Mouse (Mus musculus): ENCODE results near the gene Rela. TPM values are rescaled to one million over a fixed set of nuclear protein-coding genes. Genes with fewer than 3 reads are reported as not detected.

The Rela gene
- total and polyA plus RNA-seq, 3 experiments, result 12.1 to 51.9 (median 21.0) TPM

- H3K27ac ChIP-seq (ENCODE audit: insufficient read depth, low read depth), result peak overlapping the region; percentile 79
- no peak for DNase-seq (ENCODE audit: extremely low read depth)
- dilution Hi-C loops (cut with MboI; ENCODE audit: extremely low pct_ligation_motif_present, extremely low pct_unique_long_range_greater_than_20kb, low sequenced_read_pairs) (no loop called here), in situ Hi-C loops (cut with MboI; ENCODE audit: low pct_ligation_motif_present, low pct_unique_long_range_greater_than_20kb, low sequenced_read_pairs) (no loop called here)
- no peaks in the 10 kb centered on the region for H3K9me3 ChIP-seq (replicated peaks; ENCODE audit: low read length)
- H3K4me2 ChIP-seq (ENCODE audit: insufficient read depth, low read depth, poor library complexity, severe bottlenecking), result peak overlapping the region; percentile 92
- H3K36me3 ChIP-seq (replicated peaks in 1 of 2; ENCODE audit: control insufficient read depth in 1 of 2, insufficient read depth in 1 of 2, low read length in 1 of 2), result peaks cover 48 to 67% of the 10 kb centered on the region in 2 experiments
- peaks cover 35% of the 10 kb centered on the region for H3K79me2 ChIP-seq (replicated peaks; ENCODE audit: control insufficient read depth, extremely low read depth, insufficient read depth, poor library complexity, severe bottlenecking)
- H3K4me1 ChIP-seq (ENCODE audit: control insufficient read depth in 1 of 2, insufficient read depth in 2 of 2), result peaks cover 23 to 35% of the 10 kb centered on the region in 2 experiments
- TF ChIP-seq CHD1 (IDR thresholded peaks at IDR 0.05; ENCODE audit: low read depth, low read length), result no peak
- TF ChIP-seq UBTF (IDR thresholded peaks at IDR 0.05; ENCODE audit: low read depth, low read length), result no peak
- no peak for TF ChIP-seq USF1 (IDR thresholded peaks at IDR 0.05; ENCODE audit: low read depth, low read length)
- TF ChIP-seq POLR2AphosphoS2 (IDR thresholded peaks at IDR 0.05; ENCODE audit: low read depth, low read length), result no peak
- TF ChIP-seq MYC (IDR thresholded peaks at IDR 0.05; ENCODE audit: low read depth, low read length), result no peak
- no peaks in the 10 kb centered on the region for H3K27me3 ChIP-seq (replicated peaks)
- peak overlapping the region; percentile 81 to 95 (median 83) for H3K4me3 ChIP-seq (replicated peaks in 1 of 3; ENCODE audit: low read depth in 2 of 3, low read length in 2 of 3, poor library complexity in 1 of 3)
- peak overlapping the region; percentile 98 for H3K9ac ChIP-seq (ENCODE audit: insufficient read depth, low read depth)
Measured at GRCm38 (mm10) chr19:5687738-5688137, 50.5 kb downstream of the Rela start.

DNA sequence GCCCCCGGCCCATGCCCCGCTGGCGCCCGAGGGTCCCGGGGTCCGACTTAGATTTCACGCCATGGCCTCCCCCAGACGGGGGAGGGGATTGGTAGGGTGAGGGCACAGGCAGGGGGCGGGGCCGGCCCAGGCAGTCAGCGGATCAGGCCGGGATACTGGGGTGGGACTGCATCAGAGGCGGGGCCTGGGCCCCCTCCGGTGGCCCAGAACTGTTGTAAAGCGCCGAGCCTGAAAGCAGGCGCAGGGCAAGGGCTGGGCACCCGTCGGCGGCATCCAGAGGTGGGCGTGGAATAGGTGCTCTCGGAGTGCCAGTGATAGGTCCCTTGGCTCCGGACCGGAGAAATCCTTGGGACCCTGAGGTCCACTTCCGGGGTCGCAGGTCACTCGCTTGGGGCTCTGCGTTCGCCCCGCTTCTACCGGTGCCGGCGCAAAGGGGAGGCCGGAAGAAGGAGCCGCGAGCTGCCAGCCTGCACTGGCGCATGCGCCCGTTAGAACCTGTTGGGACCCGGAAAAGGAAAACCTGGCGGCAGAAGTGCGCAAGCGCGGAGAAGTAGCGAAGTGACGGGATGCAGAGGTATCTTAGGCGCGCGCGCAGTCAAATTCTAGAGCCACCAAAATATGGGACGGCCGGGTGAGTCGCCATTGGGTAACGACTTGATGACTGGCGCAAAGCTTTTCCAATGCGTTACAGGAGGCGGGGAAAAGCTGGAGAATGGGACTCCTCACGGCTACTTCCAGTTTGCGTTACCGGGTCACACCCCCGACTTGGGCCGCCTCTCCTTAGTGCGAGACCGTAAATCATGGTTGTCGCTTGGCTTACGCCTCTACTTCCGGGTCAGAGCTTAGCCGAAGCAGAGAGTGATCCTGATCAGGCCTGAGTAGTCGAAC lies 51.2 kb downstream of the Rela start, which contains the start of the genes Map3k11 and Pcnx3:
Map3k11 (plus strand) TSS at position 543 of the 888 bp plus-strand sequence.
Pcnx3 (minus strand) TSS at position 709 of the 888 bp plus-strand sequence.
- in situ Hi-C loops (cut with MboI; ENCODE audit: low pct_ligation_motif_present, low pct_unique_long_range_greater_than_20kb, low sequenced_read_pairs) (no loop called here), dilution Hi-C loops (cut with MboI; ENCODE audit: extremely low pct_ligation_motif_present, extremely low pct_unique_long_range_greater_than_20kb, low sequenced_read_pairs) (no loop called here)
- H3K4me2 ChIP-seq (ENCODE audit: insufficient read depth, low read depth, poor library complexity, severe bottlenecking), result peak within 1 kb of the TSS; percentile 92
- H3K9me3 ChIP-seq (replicated peaks; ENCODE audit: low read length), result no peaks in the 10 kb centered on the region
- peaks cover 35% of the 10 kb centered on the region for H3K79me2 ChIP-seq (replicated peaks; ENCODE audit: control insufficient read depth, extremely low read depth, insufficient read depth, poor library complexity, severe bottlenecking)
- H3K4me3 ChIP-seq (replicated peaks in 1 of 3; ENCODE audit: low read depth in 2 of 3, low read length in 2 of 3, poor library complexity in 1 of 3), result peak within 1 kb of the TSS; percentile 81 to 95 (median 83)
- H3K27me3 ChIP-seq (replicated peaks), result no peaks in the 10 kb centered on the region
- peaks cover 47 to 67% of the 10 kb centered on the region in 2 experiments for H3K36me3 ChIP-seq (replicated peaks in 1 of 2; ENCODE audit: control insufficient read depth in 1 of 2, insufficient read depth in 1 of 2, low read length in 1 of 2)
- H3K9ac ChIP-seq (ENCODE audit: insufficient read depth, low read depth), result peak within 1 kb of the TSS; percentile 98
- peak within 1 kb of the TSS; percentile 79 for H3K27ac ChIP-seq (ENCODE audit: insufficient read depth, low read depth)
- DNase-seq (ENCODE audit: extremely low read depth), result peak; percentile 99
- H3K4me1 ChIP-seq (ENCODE audit: control insufficient read depth in 1 of 2, insufficient read depth in 2 of 2), result peaks cover 23 to 37% of the 10 kb centered on the region in 2 experiments
- no peak for TF ChIP-seq SMC3 (IDR thresholded peaks at IDR 0.05; ENCODE audit: low read depth, low read length)
- TF ChIP-seq MXI1 (IDR thresholded peaks at IDR 0.05; ENCODE audit: low read depth, low read length), result peak; percentile 52; the same call in 1 of the 2 replicates
- no peak for TF ChIP-seq EP300 (IDR thresholded peaks at IDR 0.05; ENCODE audit: low read length)
- 0 out of 2 replicates have a peak, but pooled peaks have one; percentile 68 for TF ChIP-seq E2F4 (IDR thresholded peaks at IDR 0.05; ENCODE audit: insufficient replicate concordance, low read depth, low read length)
- no peak for TF ChIP-seq UBTF (IDR thresholded peaks at IDR 0.05; ENCODE audit: low read depth, low read length)
- 0 out of 2 replicates have a peak, but pooled peaks have one; percentile 7 for TF ChIP-seq MAZ (IDR thresholded peaks at IDR 0.05; ENCODE audit: low read depth, low read length)
- TF ChIP-seq ZC3H11A (IDR thresholded peaks at IDR 0.05; ENCODE audit: low read depth, low read length), result no peak
- no peak for TF ChIP-seq CTCF (conservative IDR thresholded peaks at IDR 0.05 in 1 of 2, IDR thresholded peaks at IDR 0.05 in 1 of 2; ENCODE audit: low read depth in 2 of 2, low read length in 2 of 2)
- TF ChIP-seq USF1 (IDR thresholded peaks at IDR 0.05; ENCODE audit: low read depth, low read length), result no peak
- no peak for TF ChIP-seq POLR2AphosphoS2 (IDR thresholded peaks at IDR 0.05; ENCODE audit: low read depth, low read length)
- TF ChIP-seq MAX (IDR thresholded peaks at IDR 0.05; ENCODE audit: low read length), result peak; percentile 65; the same call in 1 of the 2 replicates
- peak; percentile 37; the same call in 1 of the 2 replicates for TF ChIP-seq NELFE (IDR thresholded peaks at IDR 0.05; ENCODE audit: low read depth, low read length)
- peak; percentile 49; the same call in 1 of the 2 replicates for TF ChIP-seq ETS1 (conservative IDR thresholded peaks at IDR 0.05; ENCODE audit: low read depth, low read length)
- peak; percentile 76 for TF ChIP-seq POLR2A (IDR thresholded peaks at IDR 0.05; ENCODE audit: low read depth, low read length)
- no peak; the same call in 1 of the 2 replicates for TF ChIP-seq TBP (conservative IDR thresholded peaks at IDR 0.05; ENCODE audit: low read depth, low read length)
- TF ChIP-seq BHLHE40 (IDR thresholded peaks at IDR 0.05; ENCODE audit: low read depth, low read length), result peak; percentile 54
- peak; percentile 55; the same call in 1 of the 2 replicates for TF ChIP-seq JUN (IDR thresholded peaks at IDR 0.05; ENCODE audit: insufficient read depth, low read depth, low read length)
- TF ChIP-seq GABPA (IDR thresholded peaks at IDR 0.05; ENCODE audit: insufficient replicate concordance, low read depth, low read length), result peak; percentile 50; the same call in 1 of the 2 replicates
- TF ChIP-seq CHD1 (IDR thresholded peaks at IDR 0.05; ENCODE audit: low read depth, low read length), result no peak; the same call in 1 of the 2 replicates
- TF ChIP-seq SIN3A (IDR thresholded peaks at IDR 0.05; ENCODE audit: low read length), result peak; percentile 99
- no peak for TF ChIP-seq USF2 (conservative IDR thresholded peaks at IDR 0.05; ENCODE audit: low read depth, low read length)
- no peak for TF ChIP-seq PAX5 (IDR thresholded peaks at IDR 0.05; ENCODE audit: low read length)
- no peak for TF ChIP-seq ZKSCAN1 (IDR thresholded peaks at IDR 0.05; ENCODE audit: borderline replicate concordance, low read depth, low read length)
- no peak for TF ChIP-seq ZNF384 (IDR thresholded peaks at IDR 0.05; ENCODE audit: low read depth, low read length)
- TF ChIP-seq RAD21 (IDR thresholded peaks at IDR 0.05; ENCODE audit: low read depth, low read length), result no peak
- 0 out of 2 replicates have a peak, but pooled peaks have one; percentile 52 for TF ChIP-seq MYC (IDR thresholded peaks at IDR 0.05; ENCODE audit: low read depth, low read length)
- TF ChIP-seq CHD2 (IDR thresholded peaks at IDR 0.05; ENCODE audit: low read length), result peak; percentile 94
- peak; percentile 91 for TF ChIP-seq HCFC1 (IDR thresholded peaks at IDR 0.05; ENCODE audit: low read depth, low read length)
- TF ChIP-seq TCF12 (IDR thresholded peaks at IDR 0.05; ENCODE audit: low read depth, low read length), result peak; percentile 49; the same call in 1 of the 2 replicates

Measured in CH12.LX (cell line).